Mouse (Mus musculus) megakaryocyte progenitor cell, adult 5-6 weeks (primary cell): ENCODE results near the gene Ano3. TPM values are rescaled to one million over a fixed set of nuclear protein-coding genes. Genes with fewer than 3 reads are reported as not detected.

Source experiments
- total RNA-seq, 2 experiments: library from RNA; stranded (forward) in 1 of 2; stranded (reverse) in 1 of 2; fragments of 157-497, 149-512 nt in 1 of 2; fragments of 200-1000 nt in 1 of 2; gene quantifications; 2 replicates each; pipeline versions ENCODE4 v1.2.3 to v1.2.4; 2015 to 2017

The Ano3 gene
- total RNA-seq, 2 experiments from 2014 or later, result not detected

Other genes with a start within 250 kb of the Ano3 start
- gene Muc15, start 229.6 kb downstream of the Ano3 start, total RNA-seq (2015), result not detected in 2 replicates
- gene Muc15, start 229.6 kb downstream of the Ano3 start, total RNA-seq (2017), result not detected in 2 replicates
- gene Gm13941, start 155.1 kb upstream of the Ano3 start, total RNA-seq (2015), result not detected in 2 replicates
- gene Gm13941, start 155.1 kb upstream of the Ano3 start, total RNA-seq (2017), result not detected in 2 replicates
- gene Gm15130, start 202.0 kb upstream of the Ano3 start, total RNA-seq (2015), result not detected in 2 replicates
- gene Gm15130, start 202.0 kb upstream of the Ano3 start, total RNA-seq (2017), result not detected in 2 replicates